Mouse (Mus musculus) MEL (cell line): Measurements from ENCODE around the gene Cep135. TPM values are rescaled to one million over a fixed set of nuclear protein-coding genes. Genes with fewer than 3 reads are reported as not detected.

Experiments
- DNase-seq: peaks from one replicate; pipeline ENCODE4 v3.0.0; 2011; ENCODE audit warnings: low read depth, low spot score
- H3K27ac ChIP-seq: 2 replicates; pipeline ENCODE4 v1.5.1; 2012; ENCODE audit warnings: low read depth, mild to moderate bottlenecking, control low read depth, low read length, moderate library complexity; ENCODE audit not compliant: control insufficient read depth
- H3K27me3 ChIP-seq, 2 experiments: fragments of 150-350 bp in 1 of 2; sonication (generic) in 1 of 2; 2 replicates each; pipeline ENCODE4 v1.6.1; 2012; ENCODE audit warnings: low read length in 2 of 2, mild to moderate bottlenecking in 2 of 2, improper control_type of control experiment in 1 of 2, moderate library complexity in 1 of 2; ENCODE audit not compliant: insufficient read depth in 2 of 2, control insufficient read depth in 1 of 2
- H3K36me3 ChIP-seq, 2 experiments: 2 replicates each; pipeline ENCODE4 v1.6.1; 2012 to 2014; ENCODE audit warnings: low read length in 2 of 2, improper control_type of control experiment in 1 of 2, inconsistent platforms in 1 of 2, mild to moderate bottlenecking in 1 of 2; ENCODE audit not compliant: insufficient read depth in 2 of 2, control insufficient read depth in 1 of 2
- H3K4me1 ChIP-seq, 2 experiments: fragments of 150-350 bp in 1 of 2; sonication (generic) in 1 of 2; 2 replicates each; pipeline ENCODE4 v1.6.1; 2012; ENCODE audit warnings: low read length in 2 of 2, improper control_type of control experiment in 1 of 2, mild to moderate bottlenecking in 1 of 2; ENCODE audit not compliant: insufficient read depth in 2 of 2, control insufficient read depth in 1 of 2
- H3K4me3 ChIP-seq, 2 experiments: fragments of 150-350 bp in 1 of 2; sonication (generic) in 1 of 2; 2 replicates each; pipeline ENCODE4 v1.5.1; 2012; ENCODE audit warnings: low read depth in 2 of 2, low read length in 2 of 2, mild to moderate bottlenecking in 2 of 2, moderate library complexity in 2 of 2, control low read depth in 1 of 2, improper control_type of control experiment in 1 of 2; ENCODE audit not compliant: control insufficient read depth in 1 of 2, insufficient read depth in 1 of 2
- H3K79me2 ChIP-seq: 2 replicates; pipeline ENCODE4 v1.6.1; 2012; ENCODE audit warnings: mild to moderate bottlenecking, low read length, moderate library complexity; ENCODE audit not compliant: control insufficient read depth, poor library complexity, insufficient read depth
- H3K9ac ChIP-seq: 2 replicates; pipeline ENCODE4 v1.6.1; 2012; ENCODE audit warnings: low read depth, mild to moderate bottlenecking, control low read depth, low read length, moderate library complexity; ENCODE audit not compliant: control insufficient read depth, poor library complexity, severe bottlenecking
- H3K9me3 ChIP-seq: fragments of 150-350 bp; sonication (generic); replicated peaks from 2 replicates; pipeline ENCODE4 v1.6.1; 2012; ENCODE audit warnings: mild to moderate bottlenecking, low read length, improper control_type of control experiment, moderate library complexity; ENCODE audit not compliant: insufficient read depth
- BHLHE40 ChIP-seq: IDR thresholded peaks from 2 replicates; pipeline ENCODE4 v1.6.1; 2012; ENCODE audit warnings: low read depth, mild to moderate bottlenecking, inconsistent platforms, low read length, improper control_type of control experiment, borderline replicate concordance
- CHD2 ChIP-seq: IDR thresholded peaks from 2 replicates; pipeline ENCODE4 v1.6.1; 2011; ENCODE audit warnings: low read length, improper control_type of control experiment
- ELF1 ChIP-seq: IDR thresholded peaks from 2 replicates; pipeline ENCODE4 v1.6.1; 2014; ENCODE audit warnings: low read depth, mild to moderate bottlenecking, inconsistent platforms, low read length, improper control_type of control experiment, moderate library complexity
- JUND ChIP-seq: IDR thresholded peaks from 2 replicates; pipeline ENCODE4 v1.6.1; 2011; ENCODE audit warnings: low read depth, mild to moderate bottlenecking, improper control_type of control experiment, low read length
- KAT2A ChIP-seq: conservative IDR thresholded peaks from 2 replicates; pipeline ENCODE4 v1.6.1; 2012; ENCODE audit warnings: low read depth, low read length, improper control_type of control experiment, inconsistent platforms
- MAFK ChIP-seq: IDR thresholded peaks from 2 replicates; pipeline ENCODE4 v1.6.1; 2011; ENCODE audit warnings: low read depth, mild to moderate bottlenecking, low read length, improper control_type of control experiment, borderline replicate concordance
- MAZ ChIP-seq: IDR thresholded peaks from 2 replicates; pipeline ENCODE4 v1.6.1; 2012; ENCODE audit warnings: low read depth, mild to moderate bottlenecking, inconsistent platforms, low read length, improper control_type of control experiment
- MXI1 ChIP-seq: IDR thresholded peaks from 2 replicates; pipeline ENCODE4 v1.6.1; 2011; ENCODE audit warnings: mild to moderate bottlenecking, low read depth, low read length, improper control_type of control experiment
- MYB ChIP-seq: IDR thresholded peaks from 2 replicates; pipeline ENCODE4 v1.6.1; 2011; ENCODE audit warnings: mild to moderate bottlenecking, low read depth, low read length, improper control_type of control experiment
- NRF1 ChIP-seq: IDR thresholded peaks from 2 replicates; pipeline ENCODE4 v1.6.1; 2014; ENCODE audit warnings: low read depth, mild to moderate bottlenecking, inconsistent platforms, low read length, improper control_type of control experiment, moderate library complexity; ENCODE audit not compliant: poor library complexity, insufficient read depth, severe bottlenecking
- TCF12 ChIP-seq: IDR thresholded peaks from 2 replicates; pipeline ENCODE4 v1.6.1; 2014; ENCODE audit warnings: low read depth, mild to moderate bottlenecking, inconsistent platforms, low read length, improper control_type of control experiment, moderate library complexity
- polyA plus RNA-seq, 2 experiments: library from polyadenylated mRNA; stranded (reverse) in 1 of 2; unstranded in 1 of 2; fragments of >175 nt in 1 of 2; fragments of >200 nt in 1 of 2; gene quantifications; 2 replicates each; pipeline versions ENCODE4 v1.2.1 to v1.2.4; 2012; ENCODE audit warnings: low replicate concordance in 2 of 2, low read depth in 1 of 2; ENCODE audit not compliant: insufficient read length in 2 of 2, insufficient read depth in 1 of 2, missing spikeins in 1 of 2
- total RNA-seq: library from RNA; depleted of rRNA; stranded (reverse); fragments of 300-350 nt; gene quantifications from 2 replicates; pipeline ENCODE4 v1.2.3, GENCODE M21; 2012

Cep135 gene
- total and polyA plus RNA-seq, 3 experiments, result 9.2 to 9.3 TPM; not detected in 1

DNA sequence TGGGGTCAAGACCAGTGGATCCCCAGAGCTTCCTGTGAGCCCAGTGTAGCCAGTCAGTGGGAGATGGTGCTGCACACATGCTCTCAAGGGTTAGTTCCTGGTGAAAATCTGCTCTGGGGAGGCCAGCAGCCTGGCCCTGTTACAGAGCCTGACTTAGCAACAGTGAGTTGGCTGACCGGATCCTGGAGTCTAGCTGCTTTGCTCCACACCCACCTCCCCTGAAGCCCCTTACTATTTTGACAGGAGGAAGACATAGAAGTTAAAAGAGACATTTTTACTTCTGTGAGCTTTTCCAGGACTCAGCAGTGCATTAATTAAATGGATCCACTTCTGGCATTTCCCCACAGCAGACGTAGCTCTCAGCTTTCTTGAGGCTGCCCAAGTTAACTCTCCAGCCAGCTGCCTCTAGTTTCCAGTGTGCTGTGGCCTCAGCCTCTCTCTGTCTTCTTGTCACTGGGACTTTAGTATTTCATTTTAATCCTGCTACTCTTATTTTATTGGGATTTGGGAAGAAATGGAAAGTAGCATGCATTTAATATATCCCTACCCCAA is 27.8 kb downstream of the Cep135 start:
- Histone ChIP-seq H3K9ac (no peak overlapping the region), H3K79me2 (no peaks in the 10 kb centered on the region), H3K27me3 (no peaks in the 10 kb centered on the region), H3K27ac (no peak overlapping the region), H3K36me3 (peaks cover 0 to 8% of the 10 kb centered on the region in 2 experiments; a peak in 2 of 4 replicates)
- no peak for DNase-seq
- no peak for TF ChIP-seq TCF12
- TF ChIP-seq MYB, result no peak
- no peak for TF ChIP-seq CHD2
- TF ChIP-seq, all 39 proteins: peak for 0
- Histone ChIP-seq H3K4me3 (no peak overlapping the region), H3K4me1 (no peaks in the 10 kb centered on the region), H3K9me3 (no peaks in the 10 kb centered on the region)

DNA sequence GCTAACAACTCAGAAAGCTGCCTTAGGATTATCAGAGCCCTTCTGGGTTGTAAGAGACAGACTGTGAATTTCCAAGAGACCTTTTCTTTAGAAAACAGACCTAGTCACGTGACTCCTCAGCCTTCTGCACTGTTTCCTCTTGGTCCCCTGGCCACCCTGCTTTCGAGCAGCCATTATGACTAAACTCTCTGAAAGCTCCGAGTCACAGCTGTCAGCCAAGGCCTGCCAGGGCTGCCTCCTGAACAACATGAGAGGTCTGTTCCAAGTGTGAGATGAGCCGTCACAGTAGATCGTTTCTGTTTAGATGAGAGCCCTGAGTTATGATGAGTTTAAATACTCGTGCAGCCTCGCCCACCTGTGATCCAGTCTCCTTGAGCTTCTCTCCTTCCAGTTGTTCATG is 30.3 kb downstream of the Cep135 start:
- no peaks in the 10 kb centered on the region for H3K4me1 ChIP-seq
- H3K4me3 ChIP-seq, result no peak overlapping the region
- TF ChIP-seq CHD2 (no peak), NRF1 (no peak), MXI1 (no peak), KAT2A (no peak), ELF1 (no peak)
- H3K79me2 ChIP-seq, result no peaks in the 10 kb centered on the region
- H3K9me3 ChIP-seq, result no peaks in the 10 kb centered on the region
- peaks cover 0 to 5% of the 10 kb centered on the region in 2 experiments; a peak in 2 of 4 replicates for H3K36me3 ChIP-seq
- no peak overlapping the region for H3K9ac ChIP-seq
- H3K27me3 ChIP-seq, result no peaks in the 10 kb centered on the region
- DNase-seq, result no peak
- no peak overlapping the region for H3K27ac ChIP-seq

DNA sequence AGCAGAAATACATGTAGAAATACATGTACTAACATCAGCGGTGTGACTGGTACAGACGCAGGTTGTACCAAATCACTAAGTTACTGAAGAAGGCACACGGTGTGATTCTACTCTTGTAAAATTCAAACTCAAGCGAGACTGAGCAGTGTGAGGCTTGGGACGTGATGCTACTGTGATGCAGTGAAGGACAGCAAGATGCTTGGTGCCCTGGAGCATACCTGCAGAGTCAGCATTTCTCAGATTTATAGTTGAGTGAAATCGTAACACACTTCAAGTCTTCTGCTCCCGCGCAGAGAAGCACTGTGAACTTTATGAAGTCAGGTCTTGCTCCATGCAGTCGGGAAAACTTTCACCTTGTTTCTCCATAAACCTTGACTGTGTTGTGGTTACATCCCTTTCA is 35.3 kb downstream of the Cep135 start:
- Histone ChIP-seq H3K79me2 (no peaks in the 10 kb centered on the region), H3K27ac (no peak overlapping the region), H3K9me3 (no peaks in the 10 kb centered on the region), H3K4me1 (peaks cover 3 to 10% of the 10 kb centered on the region in 2 experiments; a peak in 3 of 4 replicates), H3K27me3 (no peaks in the 10 kb centered on the region), H3K4me3 (no peak overlapping the region), H3K9ac (no peak overlapping the region), H3K36me3 (peaks cover 1 to 16% of the 10 kb centered on the region in 2 experiments; a peak in 3 of 4 replicates)
- TF ChIP-seq BHLHE40 (no peak), JUND (no peak), MAZ (no peak), MAFK (peak; percentile 76; the same call in 1 of the 2 replicates)
- no peak for DNase-seq
